ENCODE assay signal across 13 mouse cellular contexts in the genomic region with DNA sequence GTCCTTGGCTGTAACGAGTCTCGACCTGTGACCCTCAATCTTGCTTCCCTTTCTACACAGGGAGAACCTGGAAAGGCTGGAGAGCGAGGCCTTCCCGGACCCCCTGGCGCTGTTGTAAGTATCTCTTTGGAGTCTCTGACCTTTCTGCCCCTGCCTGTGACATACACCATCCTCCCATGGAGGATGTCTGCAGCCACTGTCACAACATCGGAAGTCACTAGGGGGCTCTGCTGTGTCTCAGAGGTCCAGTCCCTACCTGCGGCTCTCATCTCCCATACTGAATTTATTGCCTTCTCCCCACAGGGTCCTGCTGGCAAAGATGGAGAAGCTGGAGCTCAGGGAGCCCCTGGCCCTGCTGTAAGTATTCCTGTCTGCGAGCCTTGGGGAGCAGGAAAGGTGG. TPM values are rescaled to one million over a fixed set of nuclear protein-coding genes. Genes with fewer than 3 reads are reported as not detected.
DNase-seq lines count a peak whose midpoint lies in the region; ATAC-seq and TF ChIP-seq lines count a peak whose summit lies in the region.
"Had no signal": no experiment of that assay in that cellular context is flagged by ENCODE, and none has a peak within 500 bp of the region (broad histone marks: within the 10 kb centered on the region; RNA-seq: fewer than 3 reads in every experiment).

No protein-coding gene starts in this region.

- H3K4me2 ChIP-seq in kidney, embryonic 15.5 days: no peak overlapping the region
- no peak overlapping the region for H3K4me2 ChIP-seq in liver, embryonic 14.5 days (ENCODE audit: low read depth)

- DNase-seq in kidney, postnatal 14 days: no peak
- peak; percentile 29 for DNase-seq in A20 (ENCODE audit: low read depth, low spot score)
- no peak for DNase-seq in liver, embryonic 14.5 days (ENCODE audit: low read depth in 3 of 3, low spot score in 3 of 3)
- DNase-seq in frontal cortex, postnatal 10 days (ENCODE audit: low spot score in 2 of 2): no peak
- DNase-seq in cerebellum, postnatal 10 days: no peak
- DNase-seq: gastrocnemius, postnatal 36 days; spleen, adult 18-20 months had no signal

- peaks cover 6% of the 10 kb centered on the region; the same call in 1 of the 2 replicates for H3K4me1 ChIP-seq in kidney, embryonic 15.5 days
- H3K4me1 ChIP-seq in E14TG2a.4 (replicated peaks; ENCODE audit: low read depth, low read length): no peaks in the 10 kb centered on the region; the same call in 1 of the 2 replicates
- no peaks in the 10 kb centered on the region for H3K4me1 ChIP-seq in liver, embryonic 14.5 days (replicated peaks; ENCODE audit: control insufficient read depth in 2 of 2, insufficient read depth in 2 of 2, low read length in 1 of 2)

- no peak overlapping the region for H3K4me3 ChIP-seq in kidney, embryonic 15.5 days (replicated peaks)
- no peak overlapping the region for H3K4me3 ChIP-seq in E14TG2a.4 (replicated peaks; ENCODE audit: low read length)
- H3K4me3 ChIP-seq in liver, embryonic 14.5 days (ENCODE audit: insufficient read depth in 1 of 2, low read depth in 2 of 2, low read length in 2 of 2): no peak overlapping the region
- H3K4me3 ChIP-seq: erythroblast, embryonic 14.5 days; midbrain, embryonic 10.5 days had no signal

- no peak for ATAC-seq in kidney, embryonic 15.5 days (replicated peaks; ENCODE audit: low FRiP score)
- no peak for ATAC-seq in liver, embryonic 14.5 days (ENCODE audit: insufficient read depth)

- peaks cover 83% of the 10 kb centered on the region for H3K36me3 ChIP-seq in kidney, embryonic 15.5 days
- no peaks in the 10 kb centered on the region for H3K36me3 ChIP-seq in E14TG2a.4 (ENCODE audit: insufficient read depth, low read length)
- no peaks in the 10 kb centered on the region for H3K36me3 ChIP-seq in liver, embryonic 14.5 days (replicated peaks; ENCODE audit: control insufficient read depth, insufficient read depth, low read depth)
- H3K36me3 ChIP-seq: midbrain, embryonic 10.5 days had no signal

- H3K9ac ChIP-seq in kidney, embryonic 15.5 days: no peak overlapping the region
- H3K9ac ChIP-seq in liver, embryonic 14.5 days (replicated peaks): no peak overlapping the region

- H3K9me3 ChIP-seq in kidney, embryonic 15.5 days (replicated peaks): no peaks in the 10 kb centered on the region
- no peaks in the 10 kb centered on the region for H3K9me3 ChIP-seq in E14TG2a.4 (ENCODE audit: low read length)
- no peaks in the 10 kb centered on the region for H3K9me3 ChIP-seq in liver, embryonic 14.5 days (ENCODE audit: control insufficient read depth, low read length)
- H3K9me3 ChIP-seq: midbrain, embryonic 10.5 days had no signal

- peaks cover 7% of the 10 kb centered on the region for H3K27me3 ChIP-seq in kidney, embryonic 15.5 days
- peaks cover 96% of the 10 kb centered on the region for H3K27me3 ChIP-seq in E14TG2a.4 (ENCODE audit: insufficient read depth, low read length)
- no peaks in the 10 kb centered on the region; the same call in 1 of the 2 replicates for H3K27me3 ChIP-seq in liver, embryonic 14.5 days (ENCODE audit: control insufficient read depth, insufficient read depth, low read length)

- 17% methylated on average over 8 of the region's 8 CpGs for WGBS in kidney, embryonic 15.5 days
- WGBS in liver, embryonic 14.5 days (ENCODE audit: insufficient replicate concordance): 17% methylated on average over 8 of the region's 8 CpGs

- no peak for TF ChIP-seq EP300 in liver, embryonic 14.5 days (IDR thresholded peaks at IDR 0.05; ENCODE audit: low read depth)

- TF ChIP-seq CTCF in E14TG2a.4 (conservative IDR thresholded peaks at IDR 0.05; ENCODE audit: low read length): 0 out of 2 replicates have a peak, but pooled peaks have one; percentile 9
- TF ChIP-seq CTCF in liver, embryonic 14.5 days (IDR thresholded peaks at IDR 0.05; ENCODE audit: low read depth): peak; percentile 20; the same call in 1 of the 2 replicates

- H3K27ac ChIP-seq in kidney, embryonic 15.5 days: peak overlapping the region; percentile 70
- H3K27ac ChIP-seq in liver, embryonic 14.5 days: no peak overlapping the region
- H3K27ac ChIP-seq: midbrain, embryonic 10.5 days had no signal

RNA-seq across cellular contexts. Expression of gene Col1a1, which starts 8.3 kb away (rescaled TPM):
- polyA plus RNA-seq in kidney, embryonic 15.5 days (2015; fragmentation: Nextera tagmentation; extraction: Ambion mirVana): 1,101 and 1,120 TPM in 2 replicates
- 7.8 and 14.1 TPM in 2 replicates for polyA plus RNA-seq in liver, embryonic 14.5 days (2012; rRNA removed)
- 30.8 and 37.6 TPM in 2 replicates for polyA plus RNA-seq in liver, embryonic 14.5 days (2014; fragmentation: Nextera tagmentation; extraction: Ambion mirVana)

RNA-seq across cellular contexts. Expression of gene Hils1, which starts 23.1 kb away (rescaled TPM):
- not detected in 2 replicates for polyA plus RNA-seq in kidney, embryonic 15.5 days (2015; fragmentation: Nextera tagmentation; extraction: Ambion mirVana)
- not detected in 2 replicates for polyA plus RNA-seq in liver, embryonic 14.5 days (2012; rRNA removed)
- not detected in 2 replicates for polyA plus RNA-seq in liver, embryonic 14.5 days (2014; fragmentation: Nextera tagmentation; extraction: Ambion mirVana)
- polyA plus RNA-seq: erythroblast, embryonic 14.5 days; intestine, embryonic 14.5 days; limb, embryonic 11.5 days; midbrain, embryonic 10.5 days had no signal

RNA-seq across cellular contexts. Expression of gene Sgca, which starts 31.8 kb away (rescaled TPM):
- polyA plus RNA-seq in kidney, embryonic 15.5 days (2015; fragmentation: Nextera tagmentation; extraction: Ambion mirVana): 1.2 and 1.7 TPM in 2 replicates
- polyA plus RNA-seq in liver, embryonic 14.5 days (2012; rRNA removed): 0.04 TPM in 1 of 2 replicates, not detected in the other
- not detected in 2 replicates for polyA plus RNA-seq in liver, embryonic 14.5 days (2014; fragmentation: Nextera tagmentation; extraction: Ambion mirVana)
- polyA plus RNA-seq: erythroblast, embryonic 14.5 days; intestine, embryonic 14.5 days had no signal

RNA-seq across cellular contexts. Expression of gene Ppp1r9b, which starts 46.5 kb away (rescaled TPM):
- polyA plus RNA-seq in kidney, embryonic 15.5 days (2015; fragmentation: Nextera tagmentation; extraction: Ambion mirVana): 10.0 and 10.6 TPM in 2 replicates
- polyA plus RNA-seq in liver, embryonic 14.5 days (2012; rRNA removed): 14.1 and 14.9 TPM in 2 replicates
- polyA plus RNA-seq in liver, embryonic 14.5 days (2014; fragmentation: Nextera tagmentation; extraction: Ambion mirVana): 8.8 and 10.4 TPM in 2 replicates

Comparison
In these comparisons a context has a peak if more than half of its experiments do, and no peak if none do; other contexts are left out.
1. RNA of gene Col1a1, which starts 8.3 kb away (polyA plus RNA-seq): 1,101 to 1,120 TPM in kidney, embryonic 15.5 days; 7.8 to 37.6 TPM in liver, embryonic 14.5 days; every median in the first group is over 10 times any median in the second.